Mouse (Mus musculus) heart, postnatal 36 days (tissue): ENCODE data around the gene Rab24. TPM values are rescaled to one million over a fixed set of nuclear protein-coding genes. Genes with fewer than 3 reads are reported as not detected.

Experiments
- DNase-seq, 2 experiments: peaks; one replicate each; pipeline ENCODE4 v3.0.0; 2021 to 2022
- intact Hi-C: fragments of 180-260 bp; cut with DNase I; formaldehyde crosslinking; loops from one replicate; pipeline ENCODE4 v1.15.1; 2025
- total RNA-seq, 2 experiments: library from RNA; stranded (reverse); gene quantifications; 2 replicates each; pipeline ENCODE4 v1.2.3; 2021

Gene Rab24
- total RNA-seq, 2 experiments from 2014 or later: 39.2 to 40.5 TPM

- intact Hi-C loops: loop anchor here (2.0 to 10.0 kb wide), 2 partner anchors 31 to 225 kb away; partner anchors contain the start of genes Uimc1 and Zfp346
Measured at GRCm38 (mm10) chr13:55329683-55330566, 8.2 kb upstream of the Rab24 start, which contains the start of gene Mxd3. Gene Mxd3 (minus strand): TSS chr13:55329823.

DNA sequence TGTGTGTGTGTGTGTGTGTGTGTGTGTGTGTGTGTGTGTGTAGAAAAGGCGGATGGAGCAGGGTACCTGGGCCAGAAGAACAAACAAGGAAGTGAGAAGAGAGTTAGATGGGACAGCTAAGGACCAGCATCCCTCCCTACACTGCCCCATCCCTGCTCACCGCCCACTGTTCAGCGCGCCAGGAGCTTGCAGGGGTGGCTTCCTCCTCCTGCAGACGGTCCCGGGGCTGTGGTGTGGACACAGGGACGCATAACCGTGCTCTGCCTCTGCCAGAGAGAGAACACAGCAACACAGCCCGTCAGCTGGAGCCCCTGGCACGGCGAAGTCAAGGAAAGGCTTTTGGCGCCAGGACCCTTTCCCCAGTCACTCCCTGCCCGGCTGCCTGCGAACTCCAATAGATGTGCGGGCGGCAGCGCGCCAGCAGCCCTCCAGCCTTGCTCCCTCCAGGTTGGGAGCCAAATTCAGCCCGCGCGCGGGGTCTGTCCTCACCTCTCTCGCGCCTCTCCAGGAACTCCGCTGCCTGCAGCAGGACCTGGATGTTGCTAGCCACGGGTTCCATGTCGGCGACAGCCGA, 7.5 kb upstream of the Rab24 start:
- peak in 1 of 2 experiments; percentile 15 for DNase-seq
- intact Hi-C loops: loop anchor here (10.0 kb wide), 1 partner anchor 224 kb away; the partner anchor contains the start of genes Uimc1 and Zfp346

More at GRCm38 (mm10) chr13:55329683-55330566, 8.2 kb upstream of the Rab24 start, which contains the start of gene Mxd3:
- DNase-seq: peak; percentile 74 to 90

DNA sequence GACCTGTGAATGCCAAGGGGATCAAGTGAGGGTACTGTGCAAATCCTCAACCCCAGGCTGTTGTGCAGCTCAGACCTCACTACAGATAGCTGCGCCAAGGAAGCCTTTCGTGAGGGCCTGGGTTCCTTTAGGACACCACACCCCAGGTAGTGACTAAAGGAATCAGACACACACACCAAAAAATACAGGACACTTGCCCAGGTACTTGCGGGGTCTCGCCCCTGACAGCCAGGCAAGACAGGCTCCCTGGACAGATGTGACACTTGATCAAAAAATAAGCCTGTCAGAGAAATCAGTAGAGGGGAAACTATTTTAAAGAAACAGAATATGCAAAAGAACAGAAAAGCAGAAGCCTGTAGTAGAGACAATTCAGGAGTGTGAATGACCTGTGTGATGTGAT, 6.9 kb upstream of the Rab24 start:
- intact Hi-C loops: loop anchor here (10.0 kb wide), 1 partner anchor 224 kb away; the partner anchor contains the start of genes Uimc1 and Zfp346
- no peak for DNase-seq

DNA sequence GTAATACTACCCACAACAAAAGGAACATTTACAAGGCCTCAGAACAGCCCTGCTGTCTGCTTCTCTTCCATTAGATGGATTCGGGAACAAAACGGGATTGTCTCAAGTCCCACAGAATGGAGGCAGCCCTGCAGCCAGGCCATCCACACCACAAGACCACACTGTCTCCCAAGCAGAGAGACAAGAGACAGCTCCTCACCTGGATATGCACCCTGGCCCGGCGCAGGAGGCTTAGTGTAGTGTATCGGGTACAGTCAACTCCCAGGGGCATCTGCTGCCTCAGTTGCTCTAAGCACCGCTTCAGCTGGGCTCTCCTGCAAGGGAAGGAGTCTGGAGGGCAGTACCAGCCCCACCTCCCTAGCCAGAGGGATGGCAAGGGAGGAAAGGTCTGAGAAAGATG, 6.4 kb upstream of the Rab24 start:
- intact Hi-C loops: loop anchor here (10.0 kb wide), 1 partner anchor 223 kb away; the partner anchor contains the start of genes Uimc1 and Zfp346
- no peak for DNase-seq

- intact Hi-C loops: loop anchor here (10.0 kb wide), 1 partner anchor 223 kb away; the partner anchor contains the start of genes Uimc1 and Zfp346
- peak; percentile 81 to 82 for DNase-seq
Measured at GRCm38 (mm10) chr13:55327633-55328032, 5.9 kb upstream of the Rab24 start.

DNA sequence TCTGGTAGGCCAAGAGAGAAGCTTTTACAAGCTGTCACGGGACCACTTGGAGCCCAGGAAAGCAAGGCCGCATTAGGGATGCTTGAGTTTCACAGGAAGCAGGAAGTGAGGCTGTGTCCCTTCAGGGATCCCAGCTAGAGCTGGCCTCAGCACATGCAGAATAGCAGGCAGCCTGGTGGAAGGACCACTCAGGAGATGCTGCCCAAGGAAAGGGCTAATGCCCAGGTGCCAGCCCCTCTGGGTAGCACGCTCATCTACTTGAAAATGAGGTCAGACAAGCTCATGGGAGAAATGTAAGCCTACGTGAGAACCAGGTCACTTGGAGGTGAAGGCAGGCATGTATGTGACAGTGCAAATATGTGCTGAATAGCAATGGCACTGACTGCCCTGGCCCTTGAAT, 5.4 kb upstream of the Rab24 start:
- no peak for DNase-seq
- intact Hi-C loops: loop anchor here (10.0 kb wide), 1 partner anchor 222 kb away; the partner anchor contains the start of genes Uimc1 and Zfp346

- DNase-seq: no peak
- intact Hi-C loops: loop anchor here (10.0 kb wide), 1 partner anchor 221 kb away; the partner anchor contains the start of genes Uimc1 and Zfp346
Measured at GRCm38 (mm10) chr13:55325596-55325995, 3.9 kb upstream of the Rab24 start.

DNA sequence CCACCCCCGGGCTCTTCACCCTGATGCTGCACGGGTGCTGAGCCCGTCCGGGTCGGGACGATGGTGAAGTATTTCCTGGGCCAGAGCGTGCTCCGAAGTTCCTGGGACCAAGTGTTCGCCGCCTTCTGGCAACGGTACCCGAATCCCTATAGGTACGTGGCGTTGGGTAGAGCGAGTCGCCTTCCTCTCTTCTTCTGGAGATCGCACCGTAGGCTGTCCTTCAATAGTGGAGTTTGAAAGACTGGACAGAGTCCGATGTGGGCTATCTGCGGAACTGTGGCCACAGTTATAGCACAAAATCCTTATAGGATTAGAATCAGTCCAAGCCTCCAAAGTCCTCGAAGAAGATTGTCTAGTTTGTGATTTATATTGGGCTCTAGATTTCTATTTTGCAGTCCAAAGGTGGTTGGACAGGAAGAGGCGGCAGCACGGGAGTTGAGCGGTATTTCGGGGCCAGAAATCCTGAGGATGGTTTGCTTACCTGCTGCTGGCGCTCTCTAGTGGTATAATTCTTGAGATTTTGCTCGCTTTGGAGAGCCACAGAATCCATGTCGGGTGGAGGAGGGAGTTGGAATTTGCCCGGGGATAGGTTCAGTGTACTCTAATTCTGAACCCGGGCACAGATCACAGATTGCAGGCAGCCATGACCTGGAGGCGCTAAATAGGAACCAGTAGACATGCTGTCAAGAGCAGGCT, 532 bp upstream of the Rab24 start:
- intact Hi-C loops: loop anchor here (10.0 kb wide), 1 partner anchor 217 kb away; the partner anchor contains the start of genes Uimc1 and Zfp346
- DNase-seq: peak in 1 of 2 experiments; percentile 26

DNA sequence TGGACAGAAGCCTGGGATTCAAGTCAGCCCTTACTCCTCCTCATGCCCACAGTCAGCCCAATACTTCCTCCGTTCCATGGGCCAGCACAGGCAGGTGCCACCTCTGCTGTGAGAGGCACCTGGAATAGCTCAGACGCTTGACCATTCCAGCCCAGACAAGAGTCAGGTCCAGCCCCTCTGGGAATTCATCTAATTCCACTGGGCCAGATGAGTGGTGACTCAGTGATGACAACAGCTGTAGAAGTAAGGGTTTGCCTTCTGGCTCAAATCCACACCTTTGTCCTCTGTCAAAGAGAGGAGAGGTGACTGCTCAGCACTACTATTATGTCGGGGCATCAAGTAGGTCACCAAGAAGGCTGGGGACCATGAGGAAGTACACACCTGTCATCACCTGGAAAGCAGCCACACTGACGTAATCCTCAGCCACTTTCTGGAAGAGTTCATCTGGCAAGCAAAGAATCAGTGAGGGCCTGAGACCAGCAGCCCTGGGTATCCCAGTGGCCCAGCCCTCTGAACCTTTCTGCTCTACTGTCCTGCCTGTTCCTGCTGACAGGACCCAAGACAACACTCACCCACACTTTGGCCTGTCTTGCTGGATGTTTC, 1.7 kb downstream of the Rab24 start, which contains the start of gene Prelid1:
Prelid1 (plus strand) TSS at position 570 of the 603 bp plus-strand sequence.
- intact Hi-C loops: loop anchor here (10.0 kb wide), 1 partner anchor 215 kb away; the partner anchor contains the start of genes Uimc1 and Zfp346
- DNase-seq: no peak

DNA sequence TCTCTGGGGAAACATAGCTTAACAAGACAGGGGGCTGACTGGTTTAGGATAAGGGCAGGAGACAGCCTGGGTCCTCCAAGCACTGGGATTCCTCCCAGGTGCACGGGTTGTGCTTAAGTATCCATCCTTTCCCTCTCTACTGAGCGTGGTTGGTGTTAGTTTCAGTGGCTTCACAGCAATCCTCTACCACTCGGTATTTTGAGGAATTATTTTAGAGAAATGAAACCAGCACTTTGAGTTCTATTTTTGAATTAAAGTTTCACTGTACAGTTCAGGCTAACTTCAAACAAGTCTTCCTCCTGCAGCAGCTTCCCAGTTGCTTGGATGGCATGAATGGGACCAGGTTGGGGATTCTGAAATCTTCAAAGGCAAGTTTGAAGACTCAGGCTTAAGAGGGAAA, 3.4 kb downstream of the Rab24 start:
- no peak for DNase-seq
- intact Hi-C loops: no loop called here

DNA sequence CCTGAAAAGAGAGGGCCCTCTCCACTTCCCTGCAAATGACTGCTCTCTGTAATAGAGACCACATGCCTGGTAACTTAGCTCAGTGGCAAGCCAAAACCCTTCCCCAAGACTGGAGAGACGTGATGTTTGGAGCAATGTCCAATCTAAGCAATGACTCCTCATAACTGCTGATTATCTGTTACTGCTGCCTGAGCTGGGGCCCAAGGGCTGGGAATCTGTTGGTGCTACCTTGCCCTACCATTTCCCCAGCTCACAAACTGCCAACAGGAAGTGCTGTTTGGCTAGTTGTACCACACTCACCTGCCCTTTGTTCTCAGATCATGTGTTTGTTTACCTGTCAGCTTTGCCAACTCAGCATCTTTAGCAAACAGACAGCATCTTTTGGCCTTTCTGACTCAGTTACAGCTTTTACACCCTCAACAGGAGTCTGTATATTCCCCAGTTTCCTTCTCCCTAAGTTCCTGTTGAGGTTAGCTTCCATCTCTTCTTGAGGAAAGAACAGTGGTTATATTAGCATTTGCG, 6.8 kb downstream of the Rab24 start:
- intact Hi-C loops: no loop called here

GRCm38 (mm10) chr13:55313051-55313450, 8.7 kb downstream of the Rab24 start:
- DNase-seq: no peak
- intact Hi-C loops: no loop called here

More for the DNA sequence above, 6.8 kb downstream of the Rab24 start:
- no peak for DNase-seq

- DNase-seq: no peak
- intact Hi-C loops: no loop called here
Measured at GRCm38 (mm10) chr13:55312028-55312630, 9.6 kb downstream of the Rab24 start.

GRCm38 (mm10) chr13:55300913-55301312, 20.8 kb downstream of the Rab24 start:
- intact Hi-C loops: loop anchor here (5.0 kb wide), 1 partner anchor 34 kb away; no protein-coding TSS in a partner anchor
- DNase-seq: no peak

DNA sequence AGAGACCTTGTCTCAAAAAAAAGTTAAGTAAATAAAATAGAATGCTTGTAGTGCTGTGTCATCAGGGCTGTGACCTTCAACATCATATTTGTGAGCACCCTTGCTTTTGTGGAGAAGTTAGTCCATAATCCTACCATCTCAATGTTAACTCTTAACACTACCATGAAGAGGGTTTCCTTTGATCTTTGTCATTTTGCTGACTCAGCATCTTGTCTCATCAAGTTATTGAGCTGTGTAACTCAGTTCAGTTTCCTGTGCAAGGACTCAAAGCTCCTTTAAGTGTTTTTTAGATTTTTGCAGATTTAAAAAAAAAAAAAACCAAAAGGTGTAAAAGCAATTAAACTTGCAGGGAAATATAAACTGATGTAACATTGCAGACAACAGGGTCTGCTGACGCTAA, 25.0 kb downstream of the Rab24 start:
- intact Hi-C loops: no loop called here

GRCm38 (mm10) chr13:55288854-55289253, 32.9 kb downstream of the Rab24 start:
- intact Hi-C loops: loop anchor here (5.0 kb wide), 1 partner anchor 107 kb away; no protein-coding TSS in a partner anchor
- no peak for DNase-seq

More for the DNA sequence above, 25.0 kb downstream of the Rab24 start:
- no peak for DNase-seq

DNA sequence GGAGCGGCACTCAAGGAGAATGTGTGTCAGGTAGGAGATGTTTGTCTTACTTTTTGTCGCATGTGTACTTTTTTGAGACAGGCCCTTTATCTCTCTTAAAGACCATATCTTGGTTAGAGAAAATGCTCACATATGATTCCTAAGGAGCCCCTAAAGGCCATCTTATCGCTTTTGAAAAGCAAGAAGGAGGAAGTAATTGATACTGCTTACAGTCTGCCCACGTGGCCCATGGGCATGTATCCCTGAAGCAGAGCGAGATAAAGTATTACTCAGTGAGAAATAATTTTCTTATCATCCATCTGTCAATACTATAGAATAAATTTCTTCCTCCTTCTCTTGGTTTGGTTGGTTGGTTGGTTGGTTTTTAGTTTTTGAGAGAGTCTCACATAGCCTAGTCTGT, 44.1 kb downstream of the Rab24 start:
- intact Hi-C loops: no loop called here
- DNase-seq: no peak

DNA sequence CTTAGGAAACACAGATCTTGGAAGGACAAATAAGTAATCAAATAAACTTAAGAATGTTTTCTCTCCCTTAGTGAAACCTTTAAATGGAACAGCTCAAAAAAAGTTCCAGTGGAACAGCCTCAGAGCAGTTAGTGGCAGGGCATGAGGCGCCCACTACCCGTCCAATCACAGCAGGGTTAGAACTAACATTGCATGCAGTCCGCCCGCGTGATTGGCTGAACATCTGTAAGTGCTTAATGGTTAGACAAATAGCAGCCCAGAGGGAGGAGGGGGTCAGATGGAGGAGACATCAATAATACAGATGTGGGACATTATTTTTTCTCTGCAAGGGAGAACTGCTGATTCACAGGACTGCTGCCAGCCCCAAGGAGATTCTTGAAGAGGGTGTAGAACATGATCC, 44.5 kb downstream of the Rab24 start:
- DNase-seq: no peak
- intact Hi-C loops: no loop called here
